Mouse (Mus musculus) neural tube, embryonic 11.5 days (tissue): ENCODE data around the gene Rhox10. TPM values are rescaled to one million over a fixed set of nuclear protein-coding genes. Genes with fewer than 3 reads are reported as not detected.
"Not testable (repeated sequence)": the region's sequence is repeated elsewhere in the genome, so short reads cannot be mapped to it uniquely, and the experiment has no call there.

Source experiments
- ATAC-seq: fragments of 200-750 bp; cut with Nextera tagmentation; 2 replicates; pipeline ENCODE4 v1.8.0; 2017; ENCODE audit warnings: moderate number of reproducible peaks, mild to moderate bottlenecking, moderate TSS enrichment, moderate library complexity; ENCODE audit not compliant: insufficient read depth, low FRiP score, low TSS enrichment
- DNase-seq: peaks from one replicate; pipeline ENCODE4 v3.0.0-alpha.2; 2015; ENCODE audit warnings: low spot score
- H3K27ac ChIP-seq: fragments of 300-500 bp; sonication (generic); 2 replicates; pipeline ENCODE4 v1.5.1; 2014; ENCODE audit warnings: low read depth, mild to moderate bottlenecking, low read length
- H3K27me3 ChIP-seq: fragments of 300-500 bp; sonication (generic); 2 replicates; pipeline ENCODE4 v1.6.1; 2014; ENCODE audit warnings: mild to moderate bottlenecking, low read length, mixed read lengths; ENCODE audit not compliant: control insufficient read depth, insufficient read depth
- H3K36me3 ChIP-seq: fragments of 300-500 bp; sonication (generic); 2 replicates; pipeline ENCODE4 v1.6.1; 2014; ENCODE audit warnings: mild to moderate bottlenecking, low read length, moderate library complexity, mixed read lengths; ENCODE audit not compliant: control insufficient read depth, insufficient read depth
- H3K4me1 ChIP-seq: fragments of 300-500 bp; sonication (generic); 2 replicates; pipeline ENCODE4 v1.6.1; 2014; ENCODE audit warnings: low read length, mixed read lengths; ENCODE audit not compliant: control insufficient read depth, insufficient read depth
- H3K4me2 ChIP-seq: fragments of 300-500 bp; sonication (generic); 2 replicates; pipeline ENCODE4 v1.6.1; 2014; ENCODE audit warnings: low read depth, mild to moderate bottlenecking, moderate library complexity
- H3K4me3 ChIP-seq: fragments of 300-500 bp; sonication (generic); 2 replicates; pipeline ENCODE4 v1.5.1; 2014; ENCODE audit warnings: low read depth, low read length
- H3K9ac ChIP-seq: fragments of 300-500 bp; sonication (generic); 2 replicates; pipeline ENCODE4 v1.6.1; 2014; ENCODE audit warnings: mild to moderate bottlenecking, low read length
- H3K9me3 ChIP-seq: fragments of 300-500 bp; sonication (generic); 2 replicates; pipeline ENCODE4 v1.6.1; 2016; ENCODE audit warnings: low read length; ENCODE audit not compliant: control insufficient read depth
- WGBS: fragments of 180-500 bp; shearing (Covaris S2); extraction: QIAGEN DNeasy Blood & Tissue Kit; methylation state at CpG from one replicate; pipeline ENCODE4 v1.1.7; 2014; 5-methylcytosine and 5-hydroxymethylcytosine counted together
- polyA plus RNA-seq: library from polyadenylated mRNA; unstranded; fragments of >200 nt; fragmentation: Nextera tagmentation; extraction: Ambion mirVana; gene quantifications from 2 replicates; pipeline ENCODE4 v1.2.1, GENCODE M21; 2014

Gene Rhox10
- not detected in 2 replicates for polyA plus RNA-seq

GRCm38 (mm10) chrX:38066175-38066574, at the start of gene Rhox10:
Gene Rhox10, plus strand, starts transcription at chrX:38066475.
- H3K4me1 ChIP-seq: no peaks in the 10 kb centered on the region
- no peak within 1 kb of the TSS for H3K4me2 ChIP-seq
- DNase-seq (no peak), ATAC-seq (no peak)
- 90% methylated on average over 11 of the region's 11 CpGs for WGBS
- no peaks in the 10 kb centered on the region for H3K9me3 ChIP-seq
- H3K4me3 ChIP-seq: no peak within 1 kb of the TSS
- no peak within 1 kb of the TSS for H3K9ac ChIP-seq
- no peaks in the 10 kb centered on the region for H3K27me3 ChIP-seq
- H3K27ac ChIP-seq: no peak within 1 kb of the TSS
- no peaks in the 10 kb centered on the region for H3K36me3 ChIP-seq

GRCm38 (mm10) chrX:38018597-38018996, 47.7 kb upstream of the Rhox10 start, which contains the start of gene Btg1-ps1:
Gene Btg1-ps1, minus strand, starts transcription at chrX:38018815.
- H3K4me2 ChIP-seq, DNase-seq: not testable (repeated sequence)

GRCm38 (mm10) chrX:38033841-38034240, 32.4 kb upstream of the Rhox10 start:
- no peaks in the 10 kb centered on the region for H3K27me3 ChIP-seq
- WGBS: 53% methylated on average over 2 of the region's 2 CpGs
- no peak overlapping the region for H3K4me2 ChIP-seq

More at GRCm38 (mm10) chrX:38018597-38018996, 47.7 kb upstream of the Rhox10 start, which contains the start of gene Btg1-ps1:
- not testable (repeated sequence) for H3K27ac ChIP-seq, H3K36me3 ChIP-seq, H3K4me1 ChIP-seq, H3K4me3 ChIP-seq, H3K9me3 ChIP-seq, ATAC-seq, H3K9ac ChIP-seq, H3K27me3 ChIP-seq

GRCm38 (mm10) chrX:38039666-38040065, 26.6 kb upstream of the Rhox10 start:
- ATAC-seq: no peak
- Histone ChIP-seq H3K9me3 (no peaks in the 10 kb centered on the region), H3K27me3 (no peaks in the 10 kb centered on the region), H3K4me3 (no peak overlapping the region), H3K27ac (no peak overlapping the region), H3K9ac (no peak overlapping the region), H3K4me1 (no peaks in the 10 kb centered on the region), H3K4me2 (no peak overlapping the region), H3K36me3 (no peaks in the 10 kb centered on the region)
- WGBS: 93% methylated on average over 5 of the region's 5 CpGs
- no peak for DNase-seq

More at GRCm38 (mm10) chrX:38033841-38034240, 32.4 kb upstream of the Rhox10 start:
- ATAC-seq: no peak
- no peaks in the 10 kb centered on the region for H3K36me3 ChIP-seq
- DNase-seq: no peak
- H3K27ac ChIP-seq: no peak overlapping the region
- H3K9ac ChIP-seq: no peak overlapping the region
- H3K4me1 ChIP-seq: no peaks in the 10 kb centered on the region
- H3K4me3 ChIP-seq: no peak overlapping the region
- no peaks in the 10 kb centered on the region for H3K9me3 ChIP-seq

GRCm38 (mm10) chrX:38043014-38043413, 23.3 kb upstream of the Rhox10 start, which contains the start of gene Btg1-ps2:
Gene Btg1-ps2, minus strand, starts transcription at chrX:38043114.
- DNase-seq, H3K27ac ChIP-seq, ATAC-seq, H3K27me3 ChIP-seq, H3K9me3 ChIP-seq, H3K4me1 ChIP-seq, H3K4me2 ChIP-seq, H3K4me3 ChIP-seq, H3K36me3 ChIP-seq, H3K9ac ChIP-seq: not testable (repeated sequence)

GRCm38 (mm10) chrX:38061544-38061943, 4.7 kb upstream of the Rhox10 start:
- H3K4me1 ChIP-seq: no peaks in the 10 kb centered on the region
- H3K4me2 ChIP-seq: no peak overlapping the region
- H3K9ac ChIP-seq: no peak overlapping the region
- ATAC-seq: no peak
- no peaks in the 10 kb centered on the region for H3K27me3 ChIP-seq
- no peaks in the 10 kb centered on the region for H3K9me3 ChIP-seq
- no peaks in the 10 kb centered on the region for H3K36me3 ChIP-seq
- DNase-seq: no peak
- WGBS: 0% methylated on average over 1 of the region's 1 CpGs
- no peak overlapping the region for H3K4me3 ChIP-seq
- no peak overlapping the region for H3K27ac ChIP-seq

GRCm38 (mm10) chrX:38084226-38084625, 18.0 kb downstream of the Rhox10 start:
- 20% methylated on average over 12 of the region's 12 CpGs for WGBS
- no peaks in the 10 kb centered on the region for H3K27me3 ChIP-seq
- H3K9ac ChIP-seq: no peak overlapping the region
- no peaks in the 10 kb centered on the region for H3K36me3 ChIP-seq
- no peaks in the 10 kb centered on the region for H3K4me1 ChIP-seq
- H3K9me3 ChIP-seq: no peaks in the 10 kb centered on the region
- DNase-seq (peak; percentile 61), ATAC-seq (no peak)
- H3K4me3 ChIP-seq: no peak overlapping the region
- no peak overlapping the region for H3K27ac ChIP-seq
- H3K4me2 ChIP-seq: no peak overlapping the region

GRCm38 (mm10) chrX:38085041-38085440, 18.8 kb downstream of the Rhox10 start, which contains the start of gene Rhox11:
Gene Rhox11, minus strand, starts transcription at chrX:38085141.
- H3K4me3 ChIP-seq: no peak within 1 kb of the TSS
- no peak within 1 kb of the TSS for H3K27ac ChIP-seq
- H3K9me3 ChIP-seq: no peaks in the 10 kb centered on the region
- H3K4me1 ChIP-seq: no peaks in the 10 kb centered on the region
- DNase-seq (no peak), ATAC-seq (no peak)
- WGBS: 88% methylated on average over 9 of the region's 9 CpGs
- H3K27me3 ChIP-seq: no peaks in the 10 kb centered on the region
- H3K4me2 ChIP-seq: no peak within 1 kb of the TSS
- H3K9ac ChIP-seq: no peak within 1 kb of the TSS
- no peaks in the 10 kb centered on the region for H3K36me3 ChIP-seq

GRCm38 (mm10) chrX:38110807-38111206, 44.5 kb downstream of the Rhox10 start, which contains the start of gene Rhox12:
Gene Rhox12, minus strand, starts transcription at chrX:38110907.
- WGBS: 77% methylated on average over 4 of the region's 4 CpGs
- Histone ChIP-seq H3K4me2 (no peak within 1 kb of the TSS), H3K27ac (no peak within 1 kb of the TSS), H3K4me3 (no peak within 1 kb of the TSS), H3K9me3 (no peaks in the 10 kb centered on the region), H3K9ac (no peak within 1 kb of the TSS), H3K27me3 (no peaks in the 10 kb centered on the region), H3K36me3 (no peaks in the 10 kb centered on the region), H3K4me1 (no peaks in the 10 kb centered on the region)
- no peak for ATAC-seq
- no peak for DNase-seq
